Mouse (Mus musculus) thymus, adult 2 months (tissue): ENCODE measurements around the gene Aknad1. TPM values are rescaled to one million over a fixed set of nuclear protein-coding genes. Genes with fewer than 3 reads are reported as not detected.

ENCODE experiments used
- DNase-seq: peaks from one replicate; pipeline ENCODE4 v3.0.0; 2021
- H3K27ac ChIP-seq: fragments of 200-500 bp; 2 replicates; pipeline ENCODE4 v1.5.1; 2012; ENCODE audit warnings: low read length, control low read depth; ENCODE audit not compliant: control insufficient read depth, insufficient read depth
- H3K27me3 ChIP-seq: fragments of 200-500 bp; 2 replicates; pipeline ENCODE4 v1.6.1; 2012; ENCODE audit warnings: mild to moderate bottlenecking, low read length, moderate library complexity, mixed read lengths; ENCODE audit not compliant: control insufficient read depth, insufficient read depth
- H3K36me3 ChIP-seq: fragments of 200-500 bp; 2 replicates; pipeline ENCODE4 v1.6.1; 2012; ENCODE audit warnings: mild to moderate bottlenecking, low read length, moderate library complexity; ENCODE audit not compliant: control insufficient read depth, insufficient read depth
- H3K4me1 ChIP-seq: fragments of 200-500 bp; replicated peaks from 2 replicates; pipeline ENCODE4 v1.6.1; 2012; ENCODE audit warnings: low read length; ENCODE audit not compliant: control insufficient read depth, insufficient read depth
- H3K4me3 ChIP-seq: fragments of 200-500 bp; 2 replicates; pipeline ENCODE4 v1.5.1; 2012; ENCODE audit warnings: mild to moderate bottlenecking, low read length, control low read depth, moderate library complexity; ENCODE audit not compliant: control insufficient read depth, insufficient read depth
- CTCF ChIP-seq: fragments of 200-500 bp; IDR thresholded peaks from 2 replicates; pipeline ENCODE4 v1.5.1; 2012; ENCODE audit warnings: mild to moderate bottlenecking, control low read depth, low read length, moderate library complexity, borderline replicate concordance; ENCODE audit not compliant: control insufficient read depth, poor library complexity, insufficient read depth; ENCODE audit errors: extremely low read depth
- POLR2A ChIP-seq: fragments of 200-500 bp; IDR thresholded peaks from 2 replicates; pipeline ENCODE4 v1.6.1; 2012; ENCODE audit warnings: mild to moderate bottlenecking, low read length, control low read depth, moderate library complexity; ENCODE audit not compliant: control insufficient read depth, poor library complexity, insufficient read depth; ENCODE audit errors: extremely low read depth
- WGBS: fragments of 180-500 bp; shearing (Covaris S2); methylation state at CpG from one replicate; pipeline ENCODE4 v1.1.7; 2018; 5-methylcytosine and 5-hydroxymethylcytosine counted together
- polyA plus RNA-seq: library from polyadenylated mRNA; depleted of rRNA; stranded (reverse); fragments of >200 nt; gene quantifications from 2 replicates; pipeline ENCODE4 v1.2.3, GENCODE M21; 2012

The Aknad1 gene
- polyA plus RNA-seq, 1 experiment, result 0.05 TPM

DNA sequence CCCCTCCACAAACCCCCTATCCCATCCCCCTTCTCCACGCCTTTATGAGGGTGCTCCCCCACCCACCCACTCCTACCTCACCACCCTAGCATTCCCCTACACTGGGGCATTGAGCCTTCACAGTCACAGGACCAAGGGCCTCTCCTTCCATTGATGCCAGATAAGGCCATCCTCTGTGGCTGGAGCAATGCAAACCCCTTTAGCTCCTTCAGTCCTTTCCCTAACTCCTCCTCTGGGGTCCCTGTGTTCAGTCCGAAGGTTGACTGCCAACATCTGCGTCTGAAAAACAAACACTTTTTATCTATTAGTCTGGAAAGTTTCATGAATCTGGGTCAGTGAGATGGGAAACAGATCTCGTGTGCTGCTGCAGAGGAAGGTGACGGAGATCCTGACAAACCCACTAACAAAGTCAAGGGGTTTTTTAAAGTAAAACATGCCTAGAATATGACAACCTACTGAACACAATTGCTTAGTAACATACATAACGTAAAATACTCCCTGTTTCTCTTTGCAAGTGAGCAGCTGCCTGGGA is 43.0 kb downstream of the Aknad1 start:
- no peaks in the 10 kb centered on the region for H3K4me1 ChIP-seq
- H3K4me3 ChIP-seq, result no peak overlapping the region
- no peaks in the 10 kb centered on the region for H3K36me3 ChIP-seq
- H3K27me3 ChIP-seq, result no peaks in the 10 kb centered on the region
- H3K27ac ChIP-seq, result no peak overlapping the region
- 93% methylated on average over 6 of the region's 6 CpGs for WGBS
- TF ChIP-seq POLR2A (no peak), CTCF (no peak)
- DNase-seq, result no peak

DNA sequence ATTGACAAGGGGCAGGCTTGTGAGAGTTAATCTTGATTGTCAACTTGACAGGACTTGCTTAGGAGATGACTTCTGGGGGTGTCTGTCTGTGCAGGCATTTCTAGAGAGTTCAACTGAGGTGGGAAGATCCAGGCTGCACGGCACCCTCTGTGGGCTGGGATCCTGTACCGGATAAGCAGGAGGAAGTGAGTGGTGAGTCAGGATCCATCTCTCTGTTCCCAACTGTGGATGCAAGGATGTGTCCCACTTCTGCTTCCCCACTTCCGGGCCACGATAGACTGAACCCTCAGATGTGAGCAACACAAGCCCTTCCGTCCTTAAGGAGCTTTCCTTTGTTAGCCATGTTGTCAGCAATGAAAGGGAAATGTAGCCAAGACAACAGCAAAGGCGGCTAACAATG is 47.1 kb downstream of the Aknad1 start:
- WGBS, result 88% methylated on average over 6 of the region's 6 CpGs
- H3K27ac ChIP-seq, result no peak overlapping the region
- TF ChIP-seq CTCF (no peak), POLR2A (no peak)

DNA sequence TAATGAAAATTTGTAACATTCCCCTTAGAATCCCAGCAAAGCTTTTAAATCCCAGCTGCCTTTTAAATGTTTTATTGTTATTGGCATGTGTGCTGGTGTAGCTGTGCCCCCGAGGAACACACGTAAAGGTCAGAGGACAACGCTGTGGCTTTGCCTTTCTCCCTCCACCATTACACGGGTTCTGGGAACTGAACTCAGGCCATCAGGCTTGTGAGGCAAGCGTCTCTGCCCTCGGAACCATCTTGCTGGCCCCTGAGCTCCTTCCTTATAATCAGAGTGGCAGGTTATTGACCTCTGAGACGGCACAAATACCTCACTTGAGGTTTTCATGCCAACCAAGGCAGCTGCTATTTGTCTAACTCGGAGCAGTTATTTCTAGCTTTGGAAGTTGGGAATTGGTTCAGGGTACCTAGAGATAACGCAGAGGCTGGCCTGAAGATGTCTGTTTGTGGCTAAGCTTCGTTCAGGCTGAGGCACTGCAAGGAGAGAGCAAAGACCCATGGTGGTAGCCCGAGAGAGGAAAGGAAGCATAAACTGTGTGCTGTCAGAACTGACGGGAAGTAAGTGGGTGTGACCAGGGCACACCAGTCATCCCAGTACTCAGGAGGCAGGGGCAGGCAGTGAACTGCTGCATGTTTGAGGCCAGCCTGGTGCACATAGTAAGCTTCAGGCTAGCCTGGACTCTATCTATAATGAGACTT is 48.4 kb downstream of the Aknad1 start:
- TF ChIP-seq POLR2A (no peak), CTCF (no peak)
- no peak for DNase-seq
- H3K36me3 ChIP-seq, result peaks cover 8% of the 10 kb centered on the region
- no peaks in the 10 kb centered on the region for H3K4me1 ChIP-seq
- WGBS, result 70% methylated on average over 12 of the region's 12 CpGs
- H3K27ac ChIP-seq, result no peak overlapping the region
- H3K27me3 ChIP-seq, result no peaks in the 10 kb centered on the region
- H3K4me3 ChIP-seq, result no peak overlapping the region

More for the DNA sequence above, 47.1 kb downstream of the Aknad1 start:
- H3K4me3 ChIP-seq, result no peak overlapping the region
- DNase-seq, result no peak
- H3K27me3 ChIP-seq, result no peaks in the 10 kb centered on the region
- no peaks in the 10 kb centered on the region for H3K4me1 ChIP-seq
- H3K36me3 ChIP-seq, result no peaks in the 10 kb centered on the region

DNA sequence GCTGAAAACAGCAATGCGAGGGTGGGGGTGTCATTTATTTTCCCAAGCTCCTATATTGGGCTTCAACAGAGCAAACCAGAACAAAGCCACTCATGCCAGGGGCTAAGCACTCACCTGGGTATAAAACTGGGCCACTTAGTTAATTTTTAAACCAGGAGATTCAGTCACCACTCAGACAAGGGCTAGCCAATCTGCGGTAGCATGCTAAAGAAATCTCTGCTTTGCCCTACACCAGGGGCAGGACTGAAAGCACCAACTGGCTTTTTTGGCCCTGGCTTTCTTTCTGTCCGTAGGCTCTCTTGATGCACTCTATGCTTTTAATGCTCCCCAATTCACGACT is 49.0 kb downstream of the Aknad1 start:
- no peak for DNase-seq
- no peak for TF ChIP-seq CTCF
- no peak for TF ChIP-seq POLR2A
- WGBS, result 92% methylated on average over 4 of the region's 4 CpGs
- Histone ChIP-seq H3K36me3 (peaks cover 8% of the 10 kb centered on the region), H3K27ac (no peak overlapping the region), H3K4me3 (no peak overlapping the region), H3K27me3 (no peaks in the 10 kb centered on the region), H3K4me1 (no peaks in the 10 kb centered on the region)

DNA sequence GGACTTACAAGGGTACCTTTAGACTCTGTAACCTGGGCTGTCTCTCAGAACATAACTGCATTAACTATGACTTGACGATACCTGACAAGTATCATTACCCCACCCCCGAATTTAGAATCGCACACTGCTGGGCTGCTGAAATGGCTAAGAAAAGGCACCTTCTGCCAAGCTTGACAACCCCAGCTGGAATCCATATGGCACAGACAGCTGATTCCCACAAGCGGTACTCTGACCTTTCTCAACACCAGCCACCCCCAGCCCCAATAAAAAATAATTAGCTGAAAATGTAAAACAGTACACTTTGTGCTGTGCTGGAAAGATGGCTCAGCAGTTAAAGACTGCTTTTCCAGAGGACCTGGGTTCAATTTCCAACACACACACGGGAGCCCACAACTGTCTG is 49.8 kb downstream of the Aknad1 start:
- WGBS, result 95% methylated on average over 5 of the region's 5 CpGs
- Histone ChIP-seq H3K27me3 (no peaks in the 10 kb centered on the region), H3K36me3 (peaks cover 14% of the 10 kb centered on the region), H3K4me3 (no peak overlapping the region), H3K27ac (no peak overlapping the region), H3K4me1 (no peaks in the 10 kb centered on the region)
- no peak for TF ChIP-seq POLR2A
- TF ChIP-seq CTCF, result no peak
- DNase-seq, result no peak

DNA sequence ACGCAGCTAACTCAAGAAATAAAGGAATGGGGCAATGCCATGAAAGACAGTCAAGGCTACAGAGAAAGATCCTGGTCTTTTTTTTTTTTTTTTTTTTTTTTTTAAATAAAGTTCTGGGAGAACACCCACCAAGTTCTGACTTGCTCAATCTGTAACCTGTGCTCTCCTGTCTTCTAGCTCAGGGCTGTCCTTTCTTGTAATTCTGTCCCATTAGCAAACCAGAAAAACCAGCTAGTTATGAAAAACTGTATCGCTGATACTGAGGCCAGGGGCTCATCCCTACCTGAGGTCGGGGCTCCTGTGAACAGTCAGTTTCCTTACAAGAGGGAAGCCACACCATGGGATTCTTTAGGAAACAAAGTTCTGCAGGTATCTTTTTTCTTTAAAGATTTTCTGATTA is 51.0 kb downstream of the Aknad1 start:
- 89% methylated on average over 3 of the region's 3 CpGs for WGBS
- no peak for DNase-seq
- Histone ChIP-seq H3K27ac (no peak overlapping the region), H3K4me3 (no peak overlapping the region), H3K27me3 (no peaks in the 10 kb centered on the region), H3K36me3 (peaks cover 21% of the 10 kb centered on the region), H3K4me1 (no peaks in the 10 kb centered on the region)
- TF ChIP-seq POLR2A, result no peak
- no peak for TF ChIP-seq CTCF

DNA sequence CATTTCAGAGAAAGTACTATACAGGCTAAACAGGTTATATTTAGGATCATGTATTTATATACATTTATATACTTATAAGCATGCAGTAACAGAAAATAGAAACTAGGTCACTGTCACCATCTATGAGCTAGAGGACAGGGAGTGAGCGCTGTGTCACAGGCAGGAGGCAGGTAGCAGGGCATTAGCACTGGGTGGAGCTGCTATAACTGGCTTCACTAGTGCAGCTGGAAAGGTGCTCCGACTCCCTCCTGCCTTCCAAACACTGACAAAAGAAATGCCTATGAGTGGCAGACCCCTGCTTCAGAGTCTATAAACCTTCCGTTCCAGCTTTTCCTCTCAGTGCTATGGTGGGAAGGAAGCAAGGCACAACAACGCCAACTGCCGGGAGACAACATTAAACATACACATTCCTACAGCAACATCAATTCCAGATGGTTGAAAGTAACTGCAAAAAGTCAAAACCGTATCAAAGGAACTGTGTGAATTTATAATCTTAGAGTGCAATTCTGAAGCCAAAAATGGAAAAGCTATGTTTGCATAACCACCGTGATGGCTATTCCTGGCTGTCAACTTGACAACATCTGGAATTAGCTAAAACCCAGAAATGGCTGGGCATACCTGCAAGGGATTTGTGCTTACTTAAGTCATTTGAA is 51.7 kb downstream of the Aknad1 start:
- Histone ChIP-seq H3K27me3 (no peaks in the 10 kb centered on the region), H3K4me3 (no peak overlapping the region), H3K4me1 (no peaks in the 10 kb centered on the region), H3K36me3 (peaks cover 22% of the 10 kb centered on the region), H3K27ac (no peak overlapping the region)
- TF ChIP-seq CTCF, result no peak
- TF ChIP-seq POLR2A, result no peak
- 92% methylated on average over 7 of the region's 7 CpGs for WGBS
- no peak for DNase-seq
